Mouse (Mus musculus) hindbrain, embryonic 13.5 days (tissue): Measurements from ENCODE around the gene Klk10. TPM values are rescaled to one million over a fixed set of nuclear protein-coding genes. Genes with fewer than 3 reads are reported as not detected.
A peak's percentile ranks its signal among the peaks of the same experiment; 100 is the strongest.

Experiments used
- ATAC-seq: fragments of 200-750 bp; cut with Nextera tagmentation; 2 replicates; pipeline ENCODE4 v1.8.0; 2017; ENCODE audit warnings: moderate TSS enrichment; ENCODE audit not compliant: low FRiP score
- H3K27ac ChIP-seq: fragments of 300-500 bp; sonication (generic); 2 replicates; pipeline ENCODE4 v1.5.1; 2015; ENCODE audit warnings: inconsistent platforms, mild to moderate bottlenecking, moderate library complexity
- H3K27me3 ChIP-seq: fragments of 300-500 bp; sonication (generic); 2 replicates; pipeline ENCODE4 v1.6.1; 2015; ENCODE audit warnings: mild to moderate bottlenecking, inconsistent platforms
- H3K36me3 ChIP-seq: fragments of 300-500 bp; sonication (generic); 2 replicates; pipeline ENCODE4 v1.6.1; 2015; ENCODE audit warnings: mild to moderate bottlenecking, inconsistent platforms
- H3K4me1 ChIP-seq: fragments of 300-500 bp; sonication (generic); replicated peaks from 2 replicates; pipeline ENCODE4 v1.6.1; 2015; ENCODE audit warnings: inconsistent platforms
- H3K4me2 ChIP-seq: fragments of 300-500 bp; sonication (generic); 2 replicates; pipeline ENCODE4 v1.6.1; 2015; ENCODE audit warnings: inconsistent platforms, mild to moderate bottlenecking, moderate library complexity
- H3K4me3 ChIP-seq: fragments of 300-500 bp; sonication (generic); 2 replicates; pipeline ENCODE4 v1.5.1; 2015; ENCODE audit warnings: mild to moderate bottlenecking, inconsistent platforms
- H3K9ac ChIP-seq: fragments of 300-500 bp; sonication (generic); 2 replicates; pipeline ENCODE4 v1.6.1; 2015; ENCODE audit warnings: mild to moderate bottlenecking, inconsistent platforms
- H3K9me3 ChIP-seq: fragments of 300-500 bp; sonication (generic); 2 replicates; pipeline ENCODE4 v1.6.1; 2016; ENCODE audit warnings: inconsistent platforms
- WGBS: fragments of 180-500 bp; shearing (Covaris S2); methylation state at CpG from one replicate; pipeline ENCODE4 v1.1.7; 2015; 5-methylcytosine and 5-hydroxymethylcytosine counted together
- polyA plus RNA-seq: library from polyadenylated mRNA; unstranded; fragments of >200 nt; fragmentation: Nextera tagmentation; extraction: Ambion mirVana; gene quantifications from 2 replicates; pipeline ENCODE4 v1.2.1, GENCODE M21; 2015

The Klk10 gene
- polyA plus RNA-seq, 1 experiment from 2014 or later = not detected

DNA sequence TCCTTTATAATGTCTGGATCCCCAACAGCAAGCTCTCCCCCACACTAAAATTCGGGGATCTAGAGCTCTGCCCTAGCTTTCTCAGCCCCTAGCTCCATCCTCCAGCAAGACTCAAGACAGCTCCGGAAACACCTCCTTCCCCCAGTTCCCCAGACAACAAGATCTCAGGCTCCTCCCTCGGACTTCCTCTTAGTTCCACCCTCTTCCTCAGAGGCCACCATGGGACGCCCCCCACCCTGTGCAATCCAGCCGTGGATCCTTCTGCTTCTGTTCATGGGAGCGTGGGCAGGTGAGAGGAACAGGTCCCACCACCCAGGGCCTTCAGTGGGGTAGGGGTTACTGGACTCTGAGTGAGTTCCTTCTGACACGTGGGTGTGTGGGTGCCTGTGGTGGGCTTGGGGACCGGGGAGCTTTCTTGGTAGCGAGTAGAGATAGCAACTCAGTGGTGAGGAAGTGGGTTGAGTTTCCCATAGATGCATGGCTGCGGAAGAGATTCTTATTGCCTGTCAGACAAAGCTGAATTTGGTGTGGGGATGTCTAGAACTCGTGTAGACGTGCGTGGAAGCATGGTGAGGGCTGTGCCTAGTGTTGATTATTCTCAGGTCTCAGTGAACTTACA lies 17.1 kb downstream of the Klk10 start:
- H3K27me3 ChIP-seq = peaks cover 59% of the 10 kb centered on the region
- 44% methylated on average over 13 of the region's 13 CpGs for WGBS
- peak; percentile 19; the same call in 1 of the 2 replicates for ATAC-seq
- H3K27ac ChIP-seq = no peak overlapping the region
- peaks cover 17% of the 10 kb centered on the region for H3K4me1 ChIP-seq
- H3K9me3 ChIP-seq = no peaks in the 10 kb centered on the region
- peak overlapping the region; percentile 49 for H3K4me3 ChIP-seq
- H3K9ac ChIP-seq = peak overlapping the region; percentile 68; the same call in 1 of the 2 replicates
- peak overlapping the region; percentile 75 for H3K4me2 ChIP-seq
- H3K36me3 ChIP-seq = no peaks in the 10 kb centered on the region

DNA sequence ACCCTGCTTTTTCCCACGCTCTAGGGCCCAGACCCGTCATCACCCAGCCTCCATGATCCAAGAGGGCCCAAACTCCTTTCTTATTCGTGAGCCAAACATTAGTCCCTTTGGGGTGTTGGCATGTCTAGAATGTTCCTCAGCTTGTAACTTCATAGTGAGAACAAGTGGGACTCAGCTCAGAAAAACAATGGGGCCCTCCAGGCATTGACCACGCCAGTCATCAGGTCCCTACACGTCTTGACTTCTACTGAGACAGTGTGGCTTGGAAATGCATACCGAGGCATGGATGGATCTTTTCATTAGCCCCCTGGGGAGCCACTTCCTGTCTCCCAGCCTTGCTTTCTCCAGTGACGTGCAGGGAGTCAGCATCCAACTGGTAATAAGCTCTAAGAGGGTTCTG lies 19.0 kb downstream of the Klk10 start:
- Histone ChIP-seq H3K4me2 (no peak overlapping the region), H3K9me3 (no peaks in the 10 kb centered on the region), H3K27ac (no peak overlapping the region), H3K27me3 (peaks cover 46% of the 10 kb centered on the region), H3K4me3 (no peak overlapping the region), H3K9ac (no peak overlapping the region), H3K36me3 (no peaks in the 10 kb centered on the region), H3K4me1 (peaks cover 17% of the 10 kb centered on the region)
- no peak for ATAC-seq
- WGBS = 77% methylated on average over 7 of the region's 7 CpGs

DNA sequence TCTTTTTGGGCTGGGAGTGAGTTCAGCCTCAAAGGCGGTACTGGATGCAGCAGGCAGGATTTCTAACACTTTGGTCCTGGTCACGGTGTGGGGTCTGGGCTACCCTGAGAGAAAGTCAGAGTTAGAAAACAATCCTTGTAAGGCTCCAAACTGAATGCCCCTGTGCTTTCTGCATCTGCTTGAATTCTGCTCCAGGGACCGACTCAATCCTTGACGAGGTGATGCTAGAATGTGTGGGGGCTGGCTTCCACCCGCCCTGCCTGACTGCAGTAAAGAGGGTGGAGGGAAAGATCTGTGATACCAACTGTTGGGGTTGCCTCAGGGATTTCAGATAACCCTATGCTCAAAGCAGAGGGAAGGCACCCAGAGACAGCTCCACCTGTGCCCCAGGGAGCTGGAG lies 30.2 kb downstream of the Klk10 start, which contains the start of gene Klk7:
Gene Klk7, plus strand, starts transcription at position 301 of the 400 bp plus-strand sequence.
- no peaks in the 10 kb centered on the region for H3K27me3 ChIP-seq
- H3K36me3 ChIP-seq = no peaks in the 10 kb centered on the region
- H3K27ac ChIP-seq = no peak within 1 kb of the TSS
- H3K9me3 ChIP-seq = no peaks in the 10 kb centered on the region
- WGBS = 62% methylated on average over 5 of the region's 5 CpGs
- H3K9ac ChIP-seq = no peak within 1 kb of the TSS
- no peak within 1 kb of the TSS for H3K4me2 ChIP-seq
- ATAC-seq = no peak
- no peak within 1 kb of the TSS for H3K4me3 ChIP-seq
- no peaks in the 10 kb centered on the region for H3K4me1 ChIP-seq

DNA sequence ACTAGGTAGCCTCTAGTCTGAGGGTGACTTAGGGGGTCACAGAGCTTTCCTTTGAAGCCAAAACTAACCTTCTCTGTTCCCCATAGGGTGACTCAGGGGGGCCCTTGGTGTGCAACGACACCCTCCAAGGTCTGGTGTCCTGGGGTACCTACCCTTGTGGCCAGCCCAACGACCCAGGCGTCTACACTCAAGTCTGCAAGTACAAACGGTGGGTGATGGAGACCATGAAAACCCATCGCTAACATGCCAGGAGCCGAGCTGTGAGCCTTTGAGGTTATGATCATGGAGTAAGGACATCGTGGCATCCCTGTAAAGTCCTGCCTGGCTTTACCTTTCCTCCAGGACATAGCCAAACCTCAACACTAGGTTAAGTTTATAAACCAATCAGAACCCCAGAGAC lies 34.4 kb downstream of the Klk10 start:
- no peaks in the 10 kb centered on the region for H3K27me3 ChIP-seq
- H3K4me2 ChIP-seq = no peak overlapping the region
- no peak overlapping the region for H3K4me3 ChIP-seq
- WGBS = 91% methylated on average over 7 of the region's 7 CpGs
- H3K36me3 ChIP-seq = no peaks in the 10 kb centered on the region
- no peaks in the 10 kb centered on the region for H3K4me1 ChIP-seq
- no peaks in the 10 kb centered on the region for H3K9me3 ChIP-seq
- ATAC-seq = no peak
- H3K27ac ChIP-seq = no peak overlapping the region
- no peak overlapping the region for H3K9ac ChIP-seq

DNA sequence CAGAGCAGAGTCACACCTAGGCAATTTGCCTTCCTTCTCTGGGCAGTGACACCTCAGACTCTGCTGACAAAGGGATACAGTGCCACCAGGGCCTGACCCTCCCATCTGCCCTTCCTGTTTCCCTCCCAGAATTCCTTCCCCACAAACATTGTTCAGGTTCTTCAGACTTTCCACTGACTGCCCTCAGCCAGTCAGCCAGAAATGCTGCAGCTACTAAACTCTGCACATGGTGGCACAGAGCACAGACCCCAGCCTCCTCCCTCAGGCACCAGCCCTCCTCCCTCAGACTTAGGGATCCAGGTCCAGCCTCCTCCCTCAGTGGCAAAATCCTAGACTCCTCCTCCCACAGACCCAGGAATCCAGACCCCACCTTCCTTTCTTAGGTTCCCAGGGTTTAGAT lies 35.9 kb downstream of the Klk10 start:
- Histone ChIP-seq H3K4me3 (no peak overlapping the region), H3K27me3 (no peaks in the 10 kb centered on the region), H3K27ac (no peak overlapping the region), H3K4me1 (no peaks in the 10 kb centered on the region), H3K9me3 (no peaks in the 10 kb centered on the region), H3K9ac (no peak overlapping the region), H3K4me2 (no peak overlapping the region), H3K36me3 (no peaks in the 10 kb centered on the region)
- ATAC-seq = no peak

DNA sequence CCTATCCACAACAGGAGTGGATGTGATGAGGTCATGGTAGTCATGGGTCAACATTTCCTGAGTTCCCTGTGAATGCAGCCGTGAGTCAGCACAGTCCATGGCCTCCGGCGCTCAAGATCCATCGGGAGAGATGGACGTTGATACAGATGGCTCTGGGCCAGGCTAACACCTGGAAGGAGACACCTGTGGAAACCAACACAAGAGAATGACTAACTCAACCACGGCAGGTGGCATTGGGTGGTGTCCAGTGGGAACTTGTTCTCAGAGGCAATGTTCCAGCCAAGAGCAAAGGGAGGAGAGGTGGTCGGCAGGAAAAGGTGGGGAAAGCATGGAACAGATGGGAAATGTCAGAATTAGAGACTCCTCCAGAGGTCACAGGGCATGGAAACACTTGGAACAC lies 40.7 kb downstream of the Klk10 start:
- no peaks in the 10 kb centered on the region for H3K27me3 ChIP-seq
- no peak overlapping the region for H3K27ac ChIP-seq
- H3K4me1 ChIP-seq = no peaks in the 10 kb centered on the region
- 90% methylated on average over 7 of the region's 7 CpGs for WGBS
- no peaks in the 10 kb centered on the region for H3K9me3 ChIP-seq
- H3K4me3 ChIP-seq = no peak overlapping the region
- ATAC-seq = no peak
- no peak overlapping the region for H3K4me2 ChIP-seq
- no peaks in the 10 kb centered on the region for H3K36me3 ChIP-seq
- H3K9ac ChIP-seq = no peak overlapping the region

DNA sequence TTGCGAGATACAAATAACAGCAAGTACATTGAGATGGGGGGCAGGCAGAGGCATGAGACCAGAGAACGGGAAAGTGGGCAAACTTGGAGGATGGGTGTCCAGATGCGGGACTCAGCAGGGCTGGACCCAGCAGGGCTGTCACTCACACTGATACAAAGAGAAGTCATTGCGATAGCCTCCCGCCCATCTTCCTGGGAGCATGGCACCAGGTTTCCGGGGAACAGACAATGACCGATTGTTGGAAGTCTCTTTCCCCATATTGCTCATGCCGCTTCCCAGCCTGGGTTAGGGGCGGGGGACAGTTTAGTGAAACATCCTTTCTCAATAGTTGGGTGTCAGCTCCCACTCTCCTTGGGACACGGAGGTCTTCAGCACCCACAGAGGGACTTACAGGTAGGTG lies 43.4 kb downstream of the Klk10 start, which contains the start of gene Klk6:
Gene Klk6, plus strand, starts transcription at position 301 of the 400 bp plus-strand sequence.
- Histone ChIP-seq H3K4me2 (no peak within 1 kb of the TSS), H3K4me1 (no peaks in the 10 kb centered on the region), H3K27ac (no peak within 1 kb of the TSS), H3K9ac (no peak within 1 kb of the TSS), H3K4me3 (no peak within 1 kb of the TSS), H3K9me3 (no peaks in the 10 kb centered on the region), H3K27me3 (no peaks in the 10 kb centered on the region), H3K36me3 (no peaks in the 10 kb centered on the region)
- ATAC-seq = no peak
- WGBS = 71% methylated on average over 10 of the region's 10 CpGs

DNA sequence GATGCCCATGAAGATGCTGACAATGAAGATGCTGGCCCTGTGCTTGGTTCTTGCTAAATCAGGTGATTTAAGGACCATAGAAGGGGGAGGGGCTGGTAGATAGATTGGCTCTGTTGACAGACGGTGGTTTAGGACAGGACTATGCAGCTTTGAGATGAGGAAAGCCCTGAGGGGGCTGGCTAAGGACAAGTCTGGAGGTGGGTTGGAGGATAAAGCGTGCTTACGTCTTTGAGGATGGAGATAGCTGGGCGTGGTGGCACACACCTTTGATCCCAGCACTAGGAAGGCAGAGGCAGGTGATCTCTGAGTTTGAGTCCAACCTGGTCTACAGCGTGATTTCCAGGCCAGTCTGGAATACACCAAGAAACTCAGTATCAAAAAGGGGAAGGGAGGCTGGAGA lies 45.2 kb downstream of the Klk10 start:
- Histone ChIP-seq H3K27ac (no peak overlapping the region), H3K36me3 (no peaks in the 10 kb centered on the region), H3K4me2 (no peak overlapping the region), H3K9me3 (no peaks in the 10 kb centered on the region), H3K27me3 (no peaks in the 10 kb centered on the region), H3K9ac (no peak overlapping the region), H3K4me1 (no peaks in the 10 kb centered on the region), H3K4me3 (no peak overlapping the region)
- 89% methylated on average over 5 of the region's 5 CpGs for WGBS
- no peak for ATAC-seq

DNA sequence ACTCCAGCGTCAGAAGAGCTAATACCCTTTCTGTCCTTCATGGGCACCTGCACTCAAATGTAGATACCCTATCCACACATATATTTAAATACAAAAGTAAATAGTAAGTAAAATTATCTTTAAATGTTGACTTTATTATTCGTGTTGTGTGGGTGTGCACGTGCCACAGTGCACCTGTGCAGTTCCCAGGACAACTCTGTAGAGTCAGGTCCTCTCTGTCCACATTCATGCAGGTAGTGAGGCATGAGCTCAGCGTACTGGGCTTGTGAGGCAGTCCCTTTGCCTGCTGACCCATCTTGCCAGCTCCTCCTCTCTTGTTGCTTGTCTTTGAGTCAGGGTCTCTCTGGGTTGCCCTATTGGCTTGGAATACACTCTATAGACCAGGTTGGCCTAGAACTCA lies 46.9 kb downstream of the Klk10 start:
- no peaks in the 10 kb centered on the region for H3K9me3 ChIP-seq
- no peaks in the 10 kb centered on the region for H3K4me1 ChIP-seq
- 85% methylated on average over 4 of the region's 4 CpGs for WGBS
- no peak overlapping the region for H3K27ac ChIP-seq
- H3K4me2 ChIP-seq = no peak overlapping the region
- H3K4me3 ChIP-seq = no peak overlapping the region
- no peak for ATAC-seq
- no peak overlapping the region for H3K9ac ChIP-seq
- H3K36me3 ChIP-seq = no peaks in the 10 kb centered on the region
- no peaks in the 10 kb centered on the region for H3K27me3 ChIP-seq

DNA sequence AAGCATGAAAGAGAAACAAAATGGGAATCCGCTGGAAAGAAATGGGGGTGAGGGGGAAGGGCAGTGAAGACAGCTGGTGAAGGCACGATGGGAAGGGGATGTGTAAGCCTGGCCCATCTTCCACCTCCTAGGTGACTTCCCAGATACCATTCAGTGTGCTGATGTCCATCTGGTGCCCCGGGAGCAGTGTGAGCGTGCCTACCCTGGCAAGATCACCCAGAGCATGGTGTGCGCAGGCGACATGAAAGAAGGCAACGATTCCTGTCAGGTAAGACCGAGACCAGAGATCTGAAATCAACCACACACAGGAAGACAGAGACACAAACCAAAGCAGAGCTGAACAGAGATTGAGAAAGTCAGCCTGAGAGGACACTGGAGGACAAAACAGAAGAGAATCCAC lies 48.2 kb downstream of the Klk10 start:
- H3K4me1 ChIP-seq = no peaks in the 10 kb centered on the region
- no peak for ATAC-seq
- WGBS = 90% methylated on average over 8 of the region's 8 CpGs

More for the DNA sequence above, 48.2 kb downstream of the Klk10 start:
- no peak overlapping the region for H3K27ac ChIP-seq
- H3K36me3 ChIP-seq = no peaks in the 10 kb centered on the region
- H3K4me3 ChIP-seq = no peak overlapping the region
- H3K9ac ChIP-seq = no peak overlapping the region
- H3K27me3 ChIP-seq = no peaks in the 10 kb centered on the region
- H3K4me2 ChIP-seq = no peak overlapping the region
- H3K9me3 ChIP-seq = no peaks in the 10 kb centered on the region

Other genes starting within 250 kb of the Klk10 start
- 0.71 and 0.91 TPM in 2 replicates for gene Cd33, start 236.6 kb upstream of the Klk10 start, polyA plus RNA-seq
- 8.5 and 10.0 TPM in 2 replicates for gene Zfp658, start 218.8 kb upstream of the Klk10 start, polyA plus RNA-seq
- gene Zfp719, start 201.4 kb upstream of the Klk10 start, polyA plus RNA-seq = 15.1 and 15.5 TPM in 2 replicates
- gene Zfp819, start 173.9 kb upstream of the Klk10 start, polyA plus RNA-seq = 0.43 and 0.56 TPM in 2 replicates
- not detected in 2 replicates for gene Ceacam18, start 146.3 kb upstream of the Klk10 start, polyA plus RNA-seq
- 0.28 and 0.49 TPM in 2 replicates for gene Siglece, start 120.9 kb upstream of the Klk10 start, polyA plus RNA-seq
- 20.4 and 21.8 TPM in 2 replicates for gene Ctu1, start 109.0 kb upstream of the Klk10 start, polyA plus RNA-seq
- gene Klk14, start 90.6 kb upstream of the Klk10 start, polyA plus RNA-seq = not detected in 2 replicates
- gene Klk13, start 68.5 kb upstream of the Klk10 start, polyA plus RNA-seq = 0.09 and 0.10 TPM in 2 replicates
- gene Klk12, start 12.1 kb upstream of the Klk10 start, polyA plus RNA-seq = not detected in 2 replicates
- gene Klk11, start 6.4 kb upstream of the Klk10 start, polyA plus RNA-seq = not detected in 2 replicates
- 0.18 TPM in 1 of 2 replicates, not detected in the other for gene Klk9, start 10.9 kb downstream of the Klk10 start, polyA plus RNA-seq
- 4.4 and 7.8 TPM in 2 replicates for gene Klk8, start 16.5 kb downstream of the Klk10 start, polyA plus RNA-seq
- not detected in 2 replicates for gene Klk7, start 30.3 kb downstream of the Klk10 start, polyA plus RNA-seq
- gene Klk6, start 43.5 kb downstream of the Klk10 start, polyA plus RNA-seq = not detected in 2 replicates
- not detected in 2 replicates for gene Klk5, start 60.9 kb downstream of the Klk10 start, polyA plus RNA-seq
- gene Klk4, start 100.1 kb downstream of the Klk10 start, polyA plus RNA-seq = 0.98 and 1.5 TPM in 2 replicates
- not detected in 2 replicates for gene Klk15, start 152.7 kb downstream of the Klk10 start, polyA plus RNA-seq
- gene Klk1b8, start 169.6 kb downstream of the Klk10 start, polyA plus RNA-seq = not detected in 2 replicates
- not detected in 2 replicates for gene Klk1b1, start 185.7 kb downstream of the Klk10 start, polyA plus RNA-seq
- not detected in 2 replicates for gene Klk1b9, start 195.0 kb downstream of the Klk10 start, polyA plus RNA-seq
- gene Klk1b11, start 214.8 kb downstream of the Klk10 start, polyA plus RNA-seq = not detected in 2 replicates
- gene Klk1b26, start 231.1 kb downstream of the Klk10 start, polyA plus RNA-seq = not detected in 2 replicates